In genomic region chr1:143938569-143938968, GRCm38 (mm10) we compare ENCODE assay signal across 20 mouse cellular contexts.
A peak's percentile ranks its signal among the peaks of the same experiment; 100 is the strongest.
DNase-seq lines count a peak whose midpoint lies in the region; ATAC-seq and TF ChIP-seq lines count a peak whose summit lies in the region.
"Had no signal": no experiment of that assay in that cellular context is flagged by ENCODE, and none has a peak within 500 bp of the region (broad histone marks: within the 10 kb centered on the region; RNA-seq: fewer than 3 reads in every experiment).

No protein-coding gene starts in this region.

- peak; percentile 78 for ATAC-seq in frontal cortex, adult (ENCODE audit: low TSS enrichment)
- ATAC-seq in midbrain, embryonic 13.5 days = peak; percentile 64
- ATAC-seq in midbrain, embryonic 11.5 days (ENCODE audit: low FRiP score) = no peak; the same call in 1 of the 2 replicates
- ATAC-seq in forebrain, postnatal 0 days = peak; percentile 93
- ATAC-seq in midbrain, postnatal 0 days (ENCODE audit: low FRiP score) = peak; percentile 58

- H3K9me3 ChIP-seq in midbrain, embryonic 13.5 days = no peaks in the 10 kb centered on the region
- H3K9me3 ChIP-seq in midbrain, embryonic 11.5 days (ENCODE audit: control insufficient read depth, low read length) = no peaks in the 10 kb centered on the region
- H3K9me3 ChIP-seq in forebrain, postnatal 0 days (ENCODE audit: low read length) = no peaks in the 10 kb centered on the region
- H3K9me3 ChIP-seq in midbrain, postnatal 0 days (ENCODE audit: low read length) = no peaks in the 10 kb centered on the region
- no peaks in the 10 kb centered on the region for H3K9me3 ChIP-seq in heart, embryonic 10.5 days
- H3K9me3 ChIP-seq: embryonic facial prominence, embryonic 12.5 days; heart, embryonic 15.5 days; limb, embryonic 10.5 days had no signal

- H3K4me2 ChIP-seq in midbrain, embryonic 13.5 days (replicated peaks) = no peak overlapping the region
- H3K4me2 ChIP-seq in midbrain, embryonic 11.5 days = no peak overlapping the region
- no peak overlapping the region for H3K4me2 ChIP-seq in forebrain, postnatal 0 days (ENCODE audit: low read depth)
- no peak overlapping the region for H3K4me2 ChIP-seq in midbrain, postnatal 0 days (ENCODE audit: low read depth, low read length, poor library complexity, severe bottlenecking)
- H3K4me2 ChIP-seq: embryonic facial prominence, embryonic 12.5 days; heart, embryonic 15.5 days; liver, embryonic 11.5 days had no signal

- no peak for DNase-seq in frontal cortex, postnatal 10 days (ENCODE audit: low spot score in 2 of 2)
- no peak for DNase-seq in midbrain, embryonic 11.5 days (ENCODE audit: low spot score, missing footprints)
- DNase-seq in forebrain, postnatal 0 days = peak; percentile 50
- DNase-seq in midbrain, postnatal 0 days (ENCODE audit: low spot score) = peak; percentile 36
- no peak for DNase-seq in embryo, embryonic 10 days (ENCODE audit: low spot score)
- no peak for DNase-seq in heart, embryonic 10.5 days (ENCODE audit: low spot score)
- DNase-seq: cerebellum, adult 8-10 months; heart, adult 18-20 months; kidney, adult 18-20 months; kidney, postnatal 25 days; lung, adult 2 months; lung, postnatal 36 days; spleen, adult 18-20 months had no signal

- H3K27me3 ChIP-seq in midbrain, embryonic 13.5 days = no peaks in the 10 kb centered on the region
- no peaks in the 10 kb centered on the region for H3K27me3 ChIP-seq in midbrain, embryonic 11.5 days (ENCODE audit: control insufficient read depth, insufficient read depth, low read length)
- H3K27me3 ChIP-seq in forebrain, postnatal 0 days (ENCODE audit: insufficient read depth, low read length) = no peaks in the 10 kb centered on the region
- no peaks in the 10 kb centered on the region for H3K27me3 ChIP-seq in midbrain, postnatal 0 days (ENCODE audit: insufficient read depth, low read length)
- H3K27me3 ChIP-seq in heart, embryonic 10.5 days (ENCODE audit: insufficient read depth, poor library complexity, severe bottlenecking) = no peaks in the 10 kb centered on the region
- H3K27me3 ChIP-seq: CH12.LX; embryonic facial prominence, embryonic 12.5 days; heart, embryonic 15.5 days had no signal

- H3K9ac ChIP-seq in midbrain, embryonic 13.5 days (replicated peaks) = no peak overlapping the region
- H3K9ac ChIP-seq in midbrain, embryonic 11.5 days (ENCODE audit: low read length) = no peak overlapping the region
- H3K9ac ChIP-seq in forebrain, postnatal 0 days = no peak overlapping the region
- no peak overlapping the region for H3K9ac ChIP-seq in midbrain, postnatal 0 days (replicated peaks; ENCODE audit: low read length, poor library complexity, severe bottlenecking)
- H3K9ac ChIP-seq: embryonic facial prominence, embryonic 12.5 days; heart, embryonic 15.5 days had no signal

- no peaks in the 10 kb centered on the region for H3K36me3 ChIP-seq in midbrain, embryonic 13.5 days
- no peaks in the 10 kb centered on the region for H3K36me3 ChIP-seq in midbrain, embryonic 11.5 days (ENCODE audit: control insufficient read depth, insufficient read depth, low read length)
- no peaks in the 10 kb centered on the region for H3K36me3 ChIP-seq in forebrain, postnatal 0 days (ENCODE audit: insufficient read depth)
- H3K36me3 ChIP-seq in midbrain, postnatal 0 days (ENCODE audit: insufficient read depth, low read length) = no peaks in the 10 kb centered on the region
- no peaks in the 10 kb centered on the region for H3K36me3 ChIP-seq in heart, embryonic 10.5 days
- H3K36me3 ChIP-seq: embryonic facial prominence, embryonic 12.5 days; heart, embryonic 15.5 days; limb, embryonic 10.5 days had no signal

- peak overlapping the region; percentile 56 for H3K27ac ChIP-seq in midbrain, embryonic 13.5 days
- H3K27ac ChIP-seq in midbrain, embryonic 11.5 days (ENCODE audit: low read depth, low read length) = no peak overlapping the region
- peak overlapping the region; percentile 71 for H3K27ac ChIP-seq in forebrain, postnatal 0 days (ENCODE audit: low read depth, low read length)
- peak overlapping the region; percentile 39 for H3K27ac ChIP-seq in midbrain, postnatal 0 days (ENCODE audit: low read depth, low read length)
- H3K27ac ChIP-seq in heart, embryonic 10.5 days = no peak overlapping the region
- H3K27ac ChIP-seq: embryonic facial prominence, embryonic 12.5 days; heart, embryonic 15.5 days; limb, embryonic 10.5 days had no signal

- no peak overlapping the region for H3K4me3 ChIP-seq in midbrain, embryonic 13.5 days (replicated peaks)
- no peak overlapping the region for H3K4me3 ChIP-seq in midbrain, embryonic 11.5 days (ENCODE audit: low read depth, low read length)
- H3K4me3 ChIP-seq in forebrain, postnatal 0 days (ENCODE audit: low read depth, low read length) = no peak overlapping the region
- H3K4me3 ChIP-seq in midbrain, postnatal 0 days (ENCODE audit: low read depth, low read length) = no peak overlapping the region
- H3K4me3 ChIP-seq in heart, embryonic 10.5 days = no peak overlapping the region
- H3K4me3 ChIP-seq: embryonic facial prominence, embryonic 12.5 days; heart, embryonic 15.5 days; limb, embryonic 10.5 days had no signal

- no peak for TF ChIP-seq CTCF in forebrain, postnatal 0 days (IDR thresholded peaks at IDR 0.05; ENCODE audit: low read depth)
- no peak for TF ChIP-seq CTCF in midbrain, postnatal 0 days (IDR thresholded peaks at IDR 0.05)

- peaks cover 13% of the 10 kb centered on the region; the same call in 1 of the 2 replicates for H3K4me1 ChIP-seq in midbrain, embryonic 13.5 days (replicated peaks)
- H3K4me1 ChIP-seq in midbrain, embryonic 11.5 days (ENCODE audit: control insufficient read depth, insufficient read depth, low read length) = no peaks in the 10 kb centered on the region
- H3K4me1 ChIP-seq in forebrain, postnatal 0 days (ENCODE audit: insufficient read depth) = peaks cover 5% of the 10 kb centered on the region; the same call in 1 of the 2 replicates
- H3K4me1 ChIP-seq in midbrain, postnatal 0 days (ENCODE audit: insufficient read depth, low read length) = peaks cover 3% of the 10 kb centered on the region; the same call in 1 of the 2 replicates
- 0 out of 2 replicates have a peak, but pooled peaks cover 6% of the 10 kb centered on the region for H3K4me1 ChIP-seq in heart, embryonic 10.5 days
- H3K4me1 ChIP-seq: embryonic facial prominence, embryonic 12.5 days; limb, embryonic 10.5 days had no signal

- 61% methylated on average over 3 of the region's 3 CpGs for WGBS in midbrain, embryonic 13.5 days
- 87% methylated on average over 3 of the region's 3 CpGs for WGBS in midbrain, embryonic 11.5 days
- 36% methylated on average over 3 of the region's 3 CpGs for WGBS in forebrain, postnatal 0 days
- 33% methylated on average over 3 of the region's 3 CpGs for WGBS in midbrain, postnatal 0 days
- WGBS in heart, embryonic 10.5 days = 89% methylated on average over 3 of the region's 3 CpGs

Comparison
In these comparisons a context has a peak if more than half of its experiments do, and no peak if none do; other contexts are left out.
1. DNase-seq: peak in forebrain, postnatal 0 days (single experiment) and midbrain, postnatal 0 days (single experiment); none in frontal cortex, postnatal 10 days (0 of 2), midbrain, embryonic 11.5 days (single experiment), embryo, embryonic 10 days (single experiment) and heart, embryonic 10.5 days (single experiment).
2. H3K27ac ChIP-seq: peak in midbrain, embryonic 13.5 days (single experiment), forebrain, postnatal 0 days (single experiment) and midbrain, postnatal 0 days (single experiment); none in midbrain, embryonic 11.5 days (single experiment) and heart, embryonic 10.5 days (single experiment).